Mouse (Mus musculus) frontal cortex, adult 2 months (tissue): ENCODE data around the gene Tmbim6. TPM values are rescaled to one million over a fixed set of nuclear protein-coding genes. Genes with fewer than 3 reads are reported as not detected.

Experiments
- DNase-seq, 2 experiments: peaks; one replicate each; pipeline ENCODE4 v3.0.0; 2022; ENCODE audit warnings: low spot score in 1 of 2; ENCODE audit errors: extremely low spot score in 1 of 2
- polyA plus RNA-seq: library from polyadenylated mRNA; depleted of rRNA; stranded (reverse); fragments of >200 nt; gene quantifications from 2 replicates; pipeline ENCODE4 v1.2.3, GENCODE M21; 2012

The Tmbim6 gene
- polyA plus RNA-seq, 1 experiment = 368 TPM

- peak in 1 of 2 experiments; percentile 94 for DNase-seq
Measured at GRCm38 (mm10) chr15:99416348-99416882, 23.7 kb downstream of the Tmbim6 start.

GRCm38 (mm10) chr15:99416957-99417356 is 24.3 kb downstream of the Tmbim6 start:
- DNase-seq = no peak

DNA sequence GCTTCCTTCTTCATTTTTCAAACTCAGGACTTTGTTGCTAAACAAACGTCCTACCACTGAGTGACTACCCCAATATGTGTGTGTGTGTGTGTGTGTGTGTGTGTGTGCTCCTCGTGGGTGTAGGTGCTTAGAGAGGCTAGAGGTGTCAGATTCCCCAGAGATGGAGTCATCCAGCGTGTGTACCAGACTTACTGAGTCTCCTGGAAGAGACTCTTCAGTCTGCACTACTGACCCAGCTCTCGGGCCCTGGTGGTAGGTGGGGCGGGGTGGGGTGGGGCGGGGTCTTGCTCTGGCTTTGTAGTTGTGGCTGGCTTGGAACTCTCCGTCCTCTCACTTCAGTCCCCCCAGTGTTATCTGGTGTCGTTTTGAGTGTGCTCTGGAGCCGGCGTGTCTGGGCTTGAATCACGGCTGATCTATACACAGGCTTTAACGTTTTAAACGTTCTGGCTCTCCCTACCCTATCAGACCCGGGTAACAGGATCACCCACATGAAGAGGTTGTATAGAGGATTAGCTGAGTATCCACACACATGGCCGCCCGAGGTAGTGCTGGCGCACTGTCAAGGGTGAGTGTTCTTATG is 25.1 kb downstream of the Tmbim6 start:
- DNase-seq = no peak

- DNase-seq = no peak
Measured at GRCm38 (mm10) chr15:99420101-99420500, 27.4 kb downstream of the Tmbim6 start.

GRCm38 (mm10) chr15:99420521-99421014 is 27.9 kb downstream of the Tmbim6 start:
- DNase-seq = no peak

DNA sequence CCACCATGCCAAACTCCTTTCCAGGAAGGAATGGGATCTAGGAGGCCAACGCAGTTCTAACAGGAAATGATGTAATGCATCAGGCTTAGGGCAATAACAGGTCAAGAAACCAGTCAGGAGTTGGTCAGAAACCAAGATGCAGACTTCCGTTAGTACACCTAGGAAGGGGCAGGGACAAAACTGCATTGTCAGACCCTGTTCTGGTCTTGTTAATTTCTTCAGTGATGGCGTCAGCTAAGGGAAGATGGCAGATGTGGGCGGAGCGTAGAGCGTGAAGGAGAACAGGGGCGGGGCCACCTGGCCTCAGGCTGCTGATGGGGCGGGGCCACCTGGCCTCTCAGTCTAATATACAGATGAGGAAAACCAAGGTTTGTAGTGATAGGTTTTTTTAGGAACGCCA is 28.5 kb downstream of the Tmbim6 start:
- no peak for DNase-seq

- no peak for DNase-seq
Measured at GRCm38 (mm10) chr15:99421676-99422075, 29.0 kb downstream of the Tmbim6 start.

DNA sequence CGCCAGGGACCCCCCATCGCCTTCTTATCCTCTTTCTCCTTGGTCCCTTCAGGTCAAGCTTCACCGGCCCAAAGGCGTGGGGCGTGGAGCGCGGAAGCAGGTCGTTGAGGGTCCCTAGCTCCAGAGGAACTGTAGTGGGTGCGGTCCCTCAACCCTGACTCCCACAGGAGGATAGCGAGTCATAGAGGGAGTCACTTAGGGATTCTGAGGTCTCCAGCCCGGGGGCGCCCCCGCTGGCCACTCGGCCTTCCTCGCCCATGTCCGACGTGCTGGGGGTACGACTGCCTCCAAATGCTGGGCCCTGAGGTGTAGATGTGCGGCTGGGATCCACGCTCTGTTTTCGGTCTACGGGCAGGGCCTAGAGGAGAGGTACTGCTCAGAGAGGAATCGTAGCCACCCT is 29.9 kb downstream of the Tmbim6 start:
- DNase-seq = no peak

GRCm38 (mm10) chr15:99423131-99423530 is 30.4 kb downstream of the Tmbim6 start:
- DNase-seq = no peak

GRCm38 (mm10) chr15:99423884-99424283 is 31.2 kb downstream of the Tmbim6 start:
- DNase-seq = no peak

GRCm38 (mm10) chr15:99430394-99430793 is 37.7 kb downstream of the Tmbim6 start:
- no peak for DNase-seq

DNA sequence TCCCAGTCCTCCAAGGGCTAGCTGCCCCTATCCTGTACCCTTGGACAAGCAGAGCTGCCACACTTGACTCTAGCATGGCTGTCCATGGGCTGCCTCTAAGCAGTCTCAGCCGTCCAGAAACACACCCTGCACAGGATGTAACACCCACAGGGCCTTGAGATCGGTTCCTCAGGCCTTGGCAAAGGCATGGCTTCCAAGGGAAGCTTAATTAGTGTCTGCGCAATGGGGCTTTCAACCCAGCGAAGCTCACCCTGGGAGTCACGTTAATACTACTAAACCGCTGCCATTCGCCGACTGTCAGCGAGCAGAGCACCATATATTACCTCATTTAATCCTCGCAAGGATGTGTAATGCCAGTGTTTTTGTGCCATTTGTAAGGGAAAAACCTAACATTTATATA is 38.4 kb downstream of the Tmbim6 start:
- DNase-seq = no peak

DNA sequence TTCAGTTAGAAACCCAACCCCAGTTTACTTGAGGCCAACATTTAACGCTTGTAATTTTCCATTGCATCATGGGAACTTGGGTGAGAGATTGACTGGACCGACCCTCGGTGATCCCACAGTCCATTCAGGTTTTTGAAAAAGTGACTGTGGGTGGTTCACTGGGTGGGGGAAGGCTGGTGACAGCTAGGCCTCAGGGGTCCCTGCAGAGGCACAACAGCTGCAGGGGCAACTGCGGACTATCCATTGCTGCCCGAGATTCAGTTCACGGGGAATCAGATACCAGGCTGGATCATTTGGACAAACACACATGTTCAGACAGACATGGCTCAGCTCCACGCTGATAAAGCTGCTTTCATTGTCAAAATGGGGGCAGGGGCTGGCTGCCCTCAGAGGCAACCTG is 38.8 kb downstream of the Tmbim6 start:
- DNase-seq = no peak

DNA sequence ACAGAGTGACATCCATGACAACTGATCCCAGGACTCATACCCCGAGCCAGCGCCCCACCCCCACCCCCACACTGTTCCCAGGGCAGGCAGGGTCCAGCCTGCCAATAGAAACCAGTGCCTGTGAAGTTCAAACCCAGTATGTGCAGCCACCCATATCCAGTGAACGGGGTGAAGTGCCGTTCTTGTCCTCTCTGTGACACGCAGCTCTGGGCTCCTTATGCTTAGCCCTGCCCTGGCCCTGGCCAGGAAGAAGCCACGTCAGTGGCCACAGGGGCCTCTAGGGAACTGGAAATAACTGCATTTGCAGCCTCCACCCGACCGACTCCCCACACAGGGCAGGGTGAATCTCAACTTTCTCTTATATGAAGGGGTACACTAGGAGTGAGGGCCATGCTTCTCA is 39.3 kb downstream of the Tmbim6 start:
- no peak for DNase-seq

GRCm38 (mm10) chr15:99433081-99433718 is 40.5 kb downstream of the Tmbim6 start:
- no peak for DNase-seq

DNA sequence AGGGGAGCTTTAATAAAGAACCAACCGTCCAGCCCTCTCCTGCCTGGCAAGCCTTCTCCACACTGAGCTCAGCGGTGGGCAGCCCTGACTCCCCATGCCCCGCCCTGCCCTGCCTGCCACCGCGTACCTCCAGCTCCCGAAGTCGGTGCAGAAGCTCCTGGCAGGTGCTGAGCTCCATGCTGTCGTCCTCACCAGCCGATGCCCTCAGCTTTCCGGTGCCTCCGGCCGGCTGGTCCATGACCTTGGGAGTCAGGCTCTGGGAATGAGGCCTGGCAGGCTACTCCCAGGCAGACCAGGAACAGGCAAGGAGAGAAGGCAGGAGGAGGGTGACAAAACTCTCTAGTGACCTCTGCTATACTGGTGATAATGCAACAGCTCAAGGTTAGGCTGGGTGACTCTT is 41.2 kb downstream of the Tmbim6 start:
- DNase-seq = no peak

DNA sequence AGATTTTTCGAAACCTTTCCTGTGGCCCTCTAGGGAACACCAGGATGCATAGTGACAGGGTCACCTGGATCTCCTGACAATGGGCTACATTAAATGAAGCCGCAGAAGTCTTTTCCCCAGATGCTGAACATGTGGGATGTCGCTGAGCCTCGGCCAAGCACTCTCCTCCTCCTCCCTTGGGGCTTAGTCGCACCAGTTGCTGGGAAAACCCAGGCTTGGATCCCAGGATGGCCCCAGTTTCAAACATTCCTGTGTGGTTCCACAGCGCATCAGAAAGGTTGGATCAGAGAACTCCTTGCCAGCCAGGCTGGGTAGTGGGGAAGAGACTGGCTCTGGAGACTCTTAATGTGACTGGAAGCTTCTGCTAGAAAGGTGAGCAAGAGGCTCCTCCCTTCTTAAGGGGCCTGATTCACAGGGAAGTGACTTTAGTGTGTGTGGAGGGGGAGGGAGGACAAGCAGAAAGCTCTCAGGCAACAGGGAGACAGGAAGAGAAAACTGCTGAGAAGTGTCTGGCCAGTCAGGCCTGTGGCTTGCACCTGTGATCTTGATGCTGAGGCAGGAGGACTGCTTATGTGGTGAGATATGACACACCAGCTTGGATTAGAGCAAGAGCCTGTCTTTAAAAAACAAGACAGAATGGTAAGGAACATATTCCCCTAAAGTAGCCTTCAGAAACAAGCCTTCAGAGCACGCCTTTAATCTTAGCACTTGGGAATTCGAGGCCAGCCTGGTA is 46.5 kb downstream of the Tmbim6 start:
- no peak for DNase-seq

DNA sequence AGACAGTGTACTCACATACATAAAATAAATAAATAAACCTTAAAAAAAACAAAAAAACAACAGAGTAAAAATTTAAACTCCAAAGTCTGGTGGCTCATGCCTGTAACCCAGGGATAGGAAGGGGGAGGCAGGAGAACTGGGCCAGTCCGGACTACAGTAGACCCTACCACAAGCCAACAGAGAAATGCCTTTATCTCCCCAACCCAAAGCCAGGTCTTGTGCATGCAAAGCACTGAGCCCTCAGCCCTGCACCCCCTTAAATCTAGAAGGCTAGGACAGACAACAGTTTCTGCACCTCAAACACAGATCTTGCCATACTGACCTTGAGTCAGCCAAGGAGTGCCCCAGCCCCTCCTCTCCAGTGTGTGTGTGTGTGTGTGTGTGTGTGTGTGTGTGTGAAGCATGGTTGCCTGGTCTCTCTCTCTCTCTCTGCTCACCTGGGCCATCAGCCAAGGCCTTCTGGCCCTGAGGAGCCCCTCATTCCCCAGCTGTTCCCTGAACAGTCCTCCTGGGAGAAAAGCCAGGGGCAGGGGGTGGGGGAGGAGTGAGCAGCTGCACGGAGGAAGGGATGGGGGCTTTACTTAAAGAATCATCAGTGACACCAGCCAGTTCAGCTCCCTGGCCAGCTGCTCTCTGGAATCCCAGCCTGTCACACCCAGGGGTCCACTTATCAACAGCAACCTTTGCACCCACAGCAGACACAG is 47.6 kb downstream of the Tmbim6 start:
- DNase-seq = no peak

- no peak for DNase-seq
Measured at GRCm38 (mm10) chr15:99440816-99441457, 48.3 kb downstream of the Tmbim6 start.

DNA sequence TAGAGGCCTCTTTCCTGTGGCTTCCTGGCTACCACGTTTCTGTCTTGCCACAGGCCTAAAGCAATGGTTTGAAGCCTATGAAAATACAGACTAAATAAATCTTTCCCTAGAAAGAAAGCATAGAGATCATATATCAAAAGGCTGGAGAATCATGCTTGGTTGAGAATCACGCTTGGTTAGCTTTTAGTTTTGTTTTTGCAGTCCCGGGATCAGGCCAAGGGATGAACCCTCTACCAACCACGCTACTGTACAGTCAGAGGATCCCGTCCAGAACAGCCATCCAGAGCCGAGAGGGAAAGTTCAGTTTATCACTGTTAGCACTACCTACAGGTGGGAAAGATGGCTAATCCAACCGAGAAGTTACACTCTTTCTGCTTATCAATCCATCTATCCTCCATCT is 49.7 kb downstream of the Tmbim6 start:
- DNase-seq = no peak
